Mouse (Mus musculus) heart, embryonic 15.5 days (tissue): ENCODE measurements around the gene Lbh. TPM values are rescaled to one million over a fixed set of nuclear protein-coding genes. Genes with fewer than 3 reads are reported as not detected.

Experiments used
- ATAC-seq: fragments of 200-750 bp; cut with Nextera tagmentation; replicated peaks from 2 replicates; pipeline ENCODE4 v1.8.0; 2017; ENCODE audit warnings: low read depth, moderate TSS enrichment; ENCODE audit not compliant: insufficient number of reproducible peaks, insufficient read depth, low FRiP score
- H3K27ac ChIP-seq: fragments of 300-500 bp; sonication (generic); 2 replicates; pipeline ENCODE4 v1.5.1; 2015; ENCODE audit warnings: mild to moderate bottlenecking, inconsistent platforms
- H3K27me3 ChIP-seq: fragments of 300-500 bp; sonication (generic); 2 replicates; pipeline ENCODE4 v1.6.1; 2015; ENCODE audit warnings: inconsistent platforms
- H3K36me3 ChIP-seq: fragments of 300-500 bp; sonication (generic); 2 replicates; pipeline ENCODE4 v1.6.1; 2015; ENCODE audit warnings: mild to moderate bottlenecking, inconsistent platforms
- H3K4me1 ChIP-seq: fragments of 300-500 bp; sonication (generic); replicated peaks from 2 replicates; pipeline ENCODE4 v1.6.1; 2015; ENCODE audit warnings: inconsistent platforms
- H3K4me2 ChIP-seq: fragments of 300-500 bp; sonication (generic); 2 replicates; pipeline ENCODE4 v1.6.1; 2015; ENCODE audit warnings: inconsistent platforms, mild to moderate bottlenecking, moderate library complexity
- H3K4me3 ChIP-seq: fragments of 300-500 bp; sonication (generic); 2 replicates; pipeline ENCODE4 v1.5.1; 2015; ENCODE audit warnings: mild to moderate bottlenecking, inconsistent platforms
- H3K9ac ChIP-seq: fragments of 300-500 bp; sonication (generic); 2 replicates; pipeline ENCODE4 v1.6.1; 2015; ENCODE audit warnings: mild to moderate bottlenecking, inconsistent platforms
- H3K9me3 ChIP-seq: fragments of 300-500 bp; sonication (generic); replicated peaks from 2 replicates; pipeline ENCODE4 v1.6.1; 2016; ENCODE audit warnings: inconsistent platforms
- WGBS: fragments of 180-500 bp; shearing (Covaris S2); methylation state at CpG from one replicate; pipeline ENCODE4 v1.1.7; 2015; ENCODE audit warnings: mixed read lengths; 5-methylcytosine and 5-hydroxymethylcytosine counted together
- polyA plus RNA-seq: library from polyadenylated mRNA; unstranded; fragments of >200 nt; fragmentation: Nextera tagmentation; extraction: Ambion mirVana; gene quantifications from 2 replicates; pipeline ENCODE4 v1.2.1, GENCODE M21; 2015

Gene Lbh
- polyA plus RNA-seq, 1 experiment from 2014 or later: 29.0 TPM

GRCm38 (mm10) chr17:72944368-72944767 is 26.3 kb downstream of the Lbh start:
- H3K4me3 ChIP-seq: no peak overlapping the region
- H3K27me3 ChIP-seq: no peaks in the 10 kb centered on the region
- H3K27ac ChIP-seq: peak overlapping the region; percentile 65
- peaks cover 43% of the 10 kb centered on the region for H3K4me1 ChIP-seq
- H3K4me2 ChIP-seq: no peak overlapping the region
- WGBS: 42% methylated on average over 5 of the region's 5 CpGs
- H3K9ac ChIP-seq: no peak overlapping the region
- ATAC-seq: no peak; the same call in 1 of the 2 replicates
- H3K36me3 ChIP-seq: peaks cover 31% of the 10 kb centered on the region
- H3K9me3 ChIP-seq: no peaks in the 10 kb centered on the region

GRCm38 (mm10) chr17:72947111-72947859 is 29.2 kb downstream of the Lbh start:
- ATAC-seq: no peak
- Histone ChIP-seq H3K27me3 (no peaks in the 10 kb centered on the region), H3K9ac (no peak overlapping the region), H3K4me2 (no peak overlapping the region), H3K36me3 (peaks cover 8% of the 10 kb centered on the region; the same call in 1 of the 2 replicates), H3K4me1 (peaks cover 32% of the 10 kb centered on the region), H3K9me3 (no peaks in the 10 kb centered on the region), H3K27ac (peak overlapping the region; percentile 88), H3K4me3 (no peak overlapping the region)
- WGBS: 53% methylated on average over 6 of the region's 6 CpGs

- H3K4me1 ChIP-seq: peaks cover 26% of the 10 kb centered on the region
- no peaks in the 10 kb centered on the region for H3K27me3 ChIP-seq
- H3K4me2 ChIP-seq: peak overlapping the region; percentile 39
- no peaks in the 10 kb centered on the region for H3K9me3 ChIP-seq
- 0 out of 2 replicates have a peak, but pooled peaks cover 2% of the 10 kb centered on the region for H3K36me3 ChIP-seq
- H3K4me3 ChIP-seq: no peak overlapping the region
- peak; percentile 44; the same call in 1 of the 2 replicates for ATAC-seq
- H3K27ac ChIP-seq: peak overlapping the region; percentile 88
- 25% methylated on average over 9 of the region's 9 CpGs for WGBS
- H3K9ac ChIP-seq: peak overlapping the region; percentile 54
Measured at GRCm38 (mm10) chr17:72948119-72948518, 30.0 kb downstream of the Lbh start.

GRCm38 (mm10) chr17:72949247-72949701 is 31.2 kb downstream of the Lbh start:
- Histone ChIP-seq H3K9ac (no peak overlapping the region), H3K27ac (no peak overlapping the region), H3K4me2 (no peak overlapping the region), H3K27me3 (no peaks in the 10 kb centered on the region), H3K4me1 (peaks cover 26% of the 10 kb centered on the region), H3K36me3 (no peaks in the 10 kb centered on the region), H3K4me3 (no peak overlapping the region), H3K9me3 (no peaks in the 10 kb centered on the region)
- ATAC-seq: no peak
- WGBS: 84% methylated on average over 7 of the region's 7 CpGs

- ATAC-seq: no peak
- Histone ChIP-seq H3K4me3 (no peak overlapping the region), H3K4me2 (no peak overlapping the region), H3K4me1 (peaks cover 38% of the 10 kb centered on the region), H3K36me3 (no peaks in the 10 kb centered on the region), H3K27me3 (no peaks in the 10 kb centered on the region), H3K9me3 (no peaks in the 10 kb centered on the region), H3K9ac (no peak overlapping the region), H3K27ac (no peak overlapping the region)
- WGBS: 63% methylated on average over 6 of the region's 6 CpGs
Measured at GRCm38 (mm10) chr17:72951331-72951730, 33.2 kb downstream of the Lbh start.

GRCm38 (mm10) chr17:72953811-72954685 is 35.9 kb downstream of the Lbh start:
- Histone ChIP-seq H3K4me1 (peaks cover 24% of the 10 kb centered on the region), H3K9me3 (no peaks in the 10 kb centered on the region), H3K9ac (no peak overlapping the region), H3K36me3 (no peaks in the 10 kb centered on the region), H3K4me3 (no peak overlapping the region), H3K4me2 (no peak overlapping the region), H3K27me3 (no peaks in the 10 kb centered on the region), H3K27ac (no peak overlapping the region)
- WGBS: 85% methylated on average over 6 of the region's 6 CpGs
- no peak for ATAC-seq

- 23% methylated on average over 2 of the region's 2 CpGs for WGBS
- Histone ChIP-seq H3K9ac (no peak overlapping the region), H3K4me2 (no peak overlapping the region), H3K9me3 (no peaks in the 10 kb centered on the region), H3K4me1 (peaks cover 26% of the 10 kb centered on the region), H3K36me3 (no peaks in the 10 kb centered on the region), H3K27me3 (no peaks in the 10 kb centered on the region), H3K4me3 (no peak overlapping the region), H3K27ac (peak overlapping the region; percentile 56)
- ATAC-seq: no peak; the same call in 1 of the 2 replicates
Measured at GRCm38 (mm10) chr17:72955534-72955933, 37.4 kb downstream of the Lbh start.

GRCm38 (mm10) chr17:72957016-72957415 is 38.9 kb downstream of the Lbh start:
- Histone ChIP-seq H3K4me1 (peaks cover 17% of the 10 kb centered on the region), H3K27me3 (no peaks in the 10 kb centered on the region), H3K9ac (no peak overlapping the region), H3K4me3 (no peak overlapping the region), H3K27ac (no peak overlapping the region), H3K4me2 (no peak overlapping the region), H3K9me3 (no peaks in the 10 kb centered on the region), H3K36me3 (no peaks in the 10 kb centered on the region)
- 85% methylated on average over 6 of the region's 6 CpGs for WGBS
- ATAC-seq: no peak

- H3K27me3 ChIP-seq: no peaks in the 10 kb centered on the region
- 67% methylated on average over 5 of the region's 5 CpGs for WGBS
- no peak overlapping the region for H3K4me2 ChIP-seq
- H3K36me3 ChIP-seq: no peaks in the 10 kb centered on the region
- no peak for ATAC-seq
- H3K9ac ChIP-seq: no peak overlapping the region
- no peaks in the 10 kb centered on the region for H3K9me3 ChIP-seq
- H3K4me1 ChIP-seq: peaks cover 17% of the 10 kb centered on the region
- H3K27ac ChIP-seq: no peak overlapping the region
- H3K4me3 ChIP-seq: no peak overlapping the region
Measured at GRCm38 (mm10) chr17:72958886-72959285, 40.8 kb downstream of the Lbh start.

GRCm38 (mm10) chr17:72959497-72960039 is 41.5 kb downstream of the Lbh start:
- no peak overlapping the region for H3K4me3 ChIP-seq
- no peaks in the 10 kb centered on the region for H3K36me3 ChIP-seq
- no peaks in the 10 kb centered on the region for H3K27me3 ChIP-seq
- peaks cover 17% of the 10 kb centered on the region for H3K4me1 ChIP-seq
- WGBS: 56% methylated on average over 5 of the region's 5 CpGs
- H3K9ac ChIP-seq: no peak overlapping the region
- no peaks in the 10 kb centered on the region for H3K9me3 ChIP-seq
- no peak overlapping the region for H3K4me2 ChIP-seq
- no peak overlapping the region for H3K27ac ChIP-seq
- ATAC-seq: no peak

GRCm38 (mm10) chr17:72960243-72960642 is 42.1 kb downstream of the Lbh start:
- Histone ChIP-seq H3K4me2 (no peak overlapping the region), H3K27me3 (no peaks in the 10 kb centered on the region), H3K9ac (no peak overlapping the region), H3K9me3 (no peaks in the 10 kb centered on the region), H3K4me3 (no peak overlapping the region), H3K36me3 (no peaks in the 10 kb centered on the region), H3K4me1 (peaks cover 13% of the 10 kb centered on the region), H3K27ac (no peak overlapping the region)
- no peak for ATAC-seq
- 93% methylated on average over 4 of the region's 4 CpGs for WGBS
